Mouse (Mus musculus) liver, embryonic 16.5 days (tissue): ENCODE measurements around the gene Plekhg3. TPM values are rescaled to one million over a fixed set of nuclear protein-coding genes. Genes with fewer than 3 reads are reported as not detected.

Experiments
- ATAC-seq: fragments of 200-750 bp; cut with Nextera tagmentation; 2 replicates; pipeline ENCODE4 v1.8.0; 2017; ENCODE audit warnings: low read depth, mild to moderate bottlenecking, moderate number of reproducible peaks, moderate library complexity
- H3K27ac ChIP-seq: fragments of 300-500 bp; sonication (generic); 2 replicates; pipeline ENCODE4 v1.5.1; 2014; ENCODE audit warnings: mild to moderate bottlenecking, low read length
- H3K27me3 ChIP-seq: fragments of 300-500 bp; sonication (generic); 2 replicates; pipeline ENCODE4 v1.6.1; 2014; ENCODE audit warnings: low read depth, low read length, mixed read lengths; ENCODE audit not compliant: control insufficient read depth, insufficient read depth
- H3K36me3 ChIP-seq: fragments of 300-500 bp; sonication (generic); 2 replicates; pipeline ENCODE4 v1.6.1; 2014; ENCODE audit warnings: mild to moderate bottlenecking; ENCODE audit not compliant: control insufficient read depth, insufficient read depth
- H3K4me1 ChIP-seq: fragments of 300-500 bp; sonication (generic); 2 replicates; pipeline ENCODE4 v1.6.1; 2014; ENCODE audit warnings: low read depth, low read length, mixed read lengths; ENCODE audit not compliant: control insufficient read depth
- H3K4me2 ChIP-seq: fragments of 300-500 bp; sonication (generic); 2 replicates; pipeline ENCODE4 v1.6.1; 2014; ENCODE audit warnings: low read depth, low read length, mixed read lengths
- H3K4me3 ChIP-seq: fragments of 300-500 bp; sonication (generic); 2 replicates; pipeline ENCODE4 v1.5.1; 2014; ENCODE audit warnings: low read depth, mild to moderate bottlenecking, low read length
- H3K9ac ChIP-seq: fragments of 300-500 bp; sonication (generic); 2 replicates; pipeline ENCODE4 v1.6.1; 2014; ENCODE audit warnings: low read depth, low read length
- H3K9me3 ChIP-seq: fragments of 300-500 bp; sonication (generic); replicated peaks from 2 replicates; pipeline ENCODE4 v1.6.1; 2016; ENCODE audit warnings: low read length; ENCODE audit not compliant: control insufficient read depth
- WGBS: fragments of 180-500 bp; shearing (Covaris S2); extraction: QIAGEN DNeasy Blood & Tissue Kit; methylation state at CpG from one replicate; pipeline ENCODE4 v1.1.7; 2014; ENCODE audit not compliant: insufficient replicate concordance; 5-methylcytosine and 5-hydroxymethylcytosine counted together
- polyA plus RNA-seq: library from polyadenylated mRNA; unstranded; fragments of >200 nt; fragmentation: Nextera tagmentation; extraction: Ambion mirVana; gene quantifications from 2 replicates; pipeline ENCODE4 v1.2.1, GENCODE M21; 2015

The Plekhg3 gene
- polyA plus RNA-seq, 1 experiment from 2014 or later: 5.5 TPM

- WGBS: 81% methylated on average over 10 of the region's 10 CpGs
- no peak overlapping the region for H3K4me3 ChIP-seq
- H3K9ac ChIP-seq: no peak overlapping the region
- no peaks in the 10 kb centered on the region for H3K27me3 ChIP-seq
- no peaks in the 10 kb centered on the region for H3K9me3 ChIP-seq
- ATAC-seq: no peak
- H3K4me1 ChIP-seq: no peaks in the 10 kb centered on the region
- H3K4me2 ChIP-seq: no peak overlapping the region
- H3K36me3 ChIP-seq: peaks cover 15% of the 10 kb centered on the region
- H3K27ac ChIP-seq: no peak overlapping the region
Measured at GRCm38 (mm10) chr12:76566284-76566683, 35.6 kb downstream of the Plekhg3 start.

- no peak overlapping the region for H3K27ac ChIP-seq
- no peak overlapping the region for H3K9ac ChIP-seq
- no peaks in the 10 kb centered on the region; the same call in 1 of the 2 replicates for H3K4me1 ChIP-seq
- H3K27me3 ChIP-seq: no peaks in the 10 kb centered on the region
- H3K9me3 ChIP-seq: no peaks in the 10 kb centered on the region
- H3K4me2 ChIP-seq: no peak overlapping the region
- 66% methylated on average over 9 of the region's 9 CpGs for WGBS
- ATAC-seq: no peak
- no peak overlapping the region for H3K4me3 ChIP-seq
- peaks cover 9% of the 10 kb centered on the region for H3K36me3 ChIP-seq
Measured at GRCm38 (mm10) chr12:76570221-76570940, 39.7 kb downstream of the Plekhg3 start.

- no peak overlapping the region for H3K9ac ChIP-seq
- H3K4me1 ChIP-seq: peaks cover 7% of the 10 kb centered on the region
- H3K9me3 ChIP-seq: no peaks in the 10 kb centered on the region
- peaks cover under 1% of the 10 kb centered on the region; the same call in 1 of the 2 replicates for H3K36me3 ChIP-seq
- WGBS: 69% methylated on average over 10 of the region's 10 CpGs
- H3K4me2 ChIP-seq: no peak overlapping the region
- no peaks in the 10 kb centered on the region for H3K27me3 ChIP-seq
- no peak for ATAC-seq
- no peak overlapping the region for H3K27ac ChIP-seq
- no peak overlapping the region for H3K4me3 ChIP-seq
Measured at GRCm38 (mm10) chr12:76571266-76571665, 40.6 kb downstream of the Plekhg3 start.

- Histone ChIP-seq H3K4me1 (peaks cover 10% of the 10 kb centered on the region), H3K9ac (no peak overlapping the region), H3K27ac (no peak overlapping the region), H3K4me2 (no peak overlapping the region), H3K27me3 (no peaks in the 10 kb centered on the region), H3K9me3 (no peaks in the 10 kb centered on the region), H3K36me3 (no peaks in the 10 kb centered on the region; the same call in 1 of the 2 replicates), H3K4me3 (no peak overlapping the region)
- no peak for ATAC-seq
- 71% methylated on average over 27 of the region's 27 CpGs for WGBS
Measured at GRCm38 (mm10) chr12:76572261-76573251, 41.9 kb downstream of the Plekhg3 start.

- no peak overlapping the region for H3K4me2 ChIP-seq
- 69% methylated on average over 6 of the region's 6 CpGs for WGBS
- H3K36me3 ChIP-seq: no peaks in the 10 kb centered on the region; the same call in 1 of the 2 replicates
- no peak for ATAC-seq
- no peak overlapping the region for H3K27ac ChIP-seq
- no peak overlapping the region for H3K9ac ChIP-seq
- H3K27me3 ChIP-seq: no peaks in the 10 kb centered on the region
- peaks cover 10% of the 10 kb centered on the region for H3K4me1 ChIP-seq
- no peak overlapping the region for H3K4me3 ChIP-seq
- H3K9me3 ChIP-seq: no peaks in the 10 kb centered on the region
Measured at GRCm38 (mm10) chr12:76573381-76573780, 42.7 kb downstream of the Plekhg3 start.

GRCm38 (mm10) chr12:76574815-76575214 is 44.1 kb downstream of the Plekhg3 start:
- Histone ChIP-seq H3K27me3 (no peaks in the 10 kb centered on the region), H3K9me3 (no peaks in the 10 kb centered on the region), H3K4me1 (peaks cover 10% of the 10 kb centered on the region), H3K4me2 (no peak overlapping the region), H3K36me3 (no peaks in the 10 kb centered on the region; the same call in 1 of the 2 replicates), H3K9ac (no peak overlapping the region), H3K27ac (no peak overlapping the region), H3K4me3 (no peak overlapping the region)
- 78% methylated on average over 6 of the region's 6 CpGs for WGBS
- no peak for ATAC-seq

GRCm38 (mm10) chr12:76576061-76576460 is 45.4 kb downstream of the Plekhg3 start:
- H3K27me3 ChIP-seq: no peaks in the 10 kb centered on the region
- no peaks in the 10 kb centered on the region for H3K9me3 ChIP-seq
- 27% methylated on average over 9 of the region's 9 CpGs for WGBS
- ATAC-seq: peak; percentile 80
- H3K36me3 ChIP-seq: no peaks in the 10 kb centered on the region; the same call in 1 of the 2 replicates
- H3K9ac ChIP-seq: no peak overlapping the region
- H3K4me3 ChIP-seq: no peak overlapping the region
- peaks cover 10% of the 10 kb centered on the region for H3K4me1 ChIP-seq
- no peak overlapping the region for H3K27ac ChIP-seq
- H3K4me2 ChIP-seq: 0 out of 2 replicates have a peak overlapping the region, but pooled peaks have one; percentile 17

GRCm38 (mm10) chr12:76576806-76577205 is 46.1 kb downstream of the Plekhg3 start:
- H3K4me3 ChIP-seq: no peak overlapping the region
- H3K27me3 ChIP-seq: no peaks in the 10 kb centered on the region
- H3K4me2 ChIP-seq: no peak overlapping the region
- WGBS: 78% methylated on average over 8 of the region's 8 CpGs
- H3K4me1 ChIP-seq: peaks cover 10% of the 10 kb centered on the region
- H3K27ac ChIP-seq: no peak overlapping the region
- H3K9ac ChIP-seq: no peak overlapping the region
- H3K9me3 ChIP-seq: no peaks in the 10 kb centered on the region
- ATAC-seq: no peak
- no peaks in the 10 kb centered on the region; the same call in 1 of the 2 replicates for H3K36me3 ChIP-seq
